Mouse (Mus musculus): Measurements from ENCODE around the gene Pidd1.

Pidd1 gene

DNA sequence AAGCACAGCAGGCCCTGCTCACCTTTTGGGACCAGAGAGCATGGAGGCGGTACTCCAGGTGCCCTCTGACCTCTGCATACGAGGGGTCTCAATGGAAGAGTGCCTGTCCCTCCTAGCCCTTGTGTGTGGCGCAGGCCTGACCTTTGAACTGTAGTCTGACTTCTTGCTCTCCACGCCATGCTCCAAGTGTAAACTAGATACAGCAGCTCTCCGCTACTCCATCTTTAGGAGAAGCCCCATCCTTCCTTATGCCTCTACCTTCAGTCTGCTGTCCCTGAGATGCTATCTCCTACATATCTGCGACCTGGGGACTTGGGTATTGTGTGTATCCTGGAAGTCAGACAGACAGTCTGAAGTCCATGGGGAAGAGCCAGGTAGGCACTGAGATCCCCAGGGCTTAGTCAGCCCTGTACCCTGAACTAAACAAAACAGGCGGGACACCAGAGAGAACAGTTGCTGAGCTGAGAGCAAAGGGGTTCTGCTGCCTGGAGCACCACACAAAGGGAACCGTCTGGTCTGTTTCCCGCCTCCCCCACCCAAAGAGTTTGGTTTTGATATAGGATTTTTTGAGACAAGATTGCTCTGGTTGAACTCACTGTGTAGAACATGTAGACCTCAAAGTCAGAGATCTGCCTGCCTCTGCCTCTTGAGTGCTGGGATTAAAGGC lies 7.8 kb downstream of the Pidd1 start:
- DNase-seq (ENCODE audit: low spot score) = no peak

DNA sequence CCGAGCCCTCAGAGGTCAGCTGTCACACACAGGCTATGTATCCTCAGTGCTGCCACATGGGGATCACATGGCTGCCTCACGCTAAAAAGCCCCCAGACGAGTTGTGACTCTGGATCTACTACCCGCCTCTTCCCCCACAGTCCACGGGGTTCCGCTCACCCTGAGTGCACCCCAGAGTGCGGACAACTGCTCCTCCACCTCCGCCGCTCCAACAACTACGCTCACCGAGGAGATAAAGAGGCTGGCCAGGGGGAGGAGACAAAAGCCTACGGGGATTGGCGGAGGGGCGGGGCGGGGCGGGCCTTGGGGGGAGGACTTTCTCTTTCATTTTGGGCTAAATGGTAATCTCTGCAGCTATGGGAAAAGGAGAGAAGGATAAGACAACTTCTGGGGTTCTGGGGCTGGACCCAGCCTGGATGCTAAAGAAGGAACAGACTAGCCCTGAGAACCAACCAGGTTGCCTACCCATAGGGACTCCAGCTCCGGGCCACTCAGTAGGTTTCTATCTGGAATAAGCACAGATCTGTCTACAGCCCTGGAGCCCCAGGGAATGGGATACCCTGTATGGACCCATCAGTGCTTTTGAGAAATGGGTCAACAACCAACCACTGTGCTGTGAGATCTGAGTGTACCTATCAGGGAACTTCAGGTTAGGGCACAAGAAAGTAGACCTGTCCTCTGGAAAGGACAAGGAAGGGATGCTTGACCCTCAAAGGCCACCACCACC lies 8.5 kb downstream of the Pidd1 start:
- no peak for DNase-seq (ENCODE audit: low spot score)

DNA sequence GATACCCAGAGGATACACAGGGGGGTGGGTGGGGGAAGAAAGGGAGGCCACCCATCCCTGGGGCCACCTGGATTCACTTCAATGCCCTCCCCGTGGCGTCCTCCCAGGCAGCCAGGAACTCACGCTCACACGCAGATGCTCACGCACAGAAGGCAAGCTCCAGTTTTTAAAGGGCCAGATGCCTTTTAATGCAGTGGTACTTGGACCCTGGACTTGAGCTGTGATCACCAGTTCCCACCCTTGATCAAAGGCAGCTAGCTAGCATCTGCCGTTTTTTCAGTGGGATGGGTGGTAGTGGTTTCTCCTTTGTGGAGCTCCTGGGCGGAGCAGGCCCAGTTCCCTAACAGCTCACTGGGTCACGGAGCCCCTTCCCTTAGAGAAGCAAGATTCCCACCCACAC lies 9.4 kb downstream of the Pidd1 start:
- DNase-seq (ENCODE audit: low spot score) = no peak

DNA sequence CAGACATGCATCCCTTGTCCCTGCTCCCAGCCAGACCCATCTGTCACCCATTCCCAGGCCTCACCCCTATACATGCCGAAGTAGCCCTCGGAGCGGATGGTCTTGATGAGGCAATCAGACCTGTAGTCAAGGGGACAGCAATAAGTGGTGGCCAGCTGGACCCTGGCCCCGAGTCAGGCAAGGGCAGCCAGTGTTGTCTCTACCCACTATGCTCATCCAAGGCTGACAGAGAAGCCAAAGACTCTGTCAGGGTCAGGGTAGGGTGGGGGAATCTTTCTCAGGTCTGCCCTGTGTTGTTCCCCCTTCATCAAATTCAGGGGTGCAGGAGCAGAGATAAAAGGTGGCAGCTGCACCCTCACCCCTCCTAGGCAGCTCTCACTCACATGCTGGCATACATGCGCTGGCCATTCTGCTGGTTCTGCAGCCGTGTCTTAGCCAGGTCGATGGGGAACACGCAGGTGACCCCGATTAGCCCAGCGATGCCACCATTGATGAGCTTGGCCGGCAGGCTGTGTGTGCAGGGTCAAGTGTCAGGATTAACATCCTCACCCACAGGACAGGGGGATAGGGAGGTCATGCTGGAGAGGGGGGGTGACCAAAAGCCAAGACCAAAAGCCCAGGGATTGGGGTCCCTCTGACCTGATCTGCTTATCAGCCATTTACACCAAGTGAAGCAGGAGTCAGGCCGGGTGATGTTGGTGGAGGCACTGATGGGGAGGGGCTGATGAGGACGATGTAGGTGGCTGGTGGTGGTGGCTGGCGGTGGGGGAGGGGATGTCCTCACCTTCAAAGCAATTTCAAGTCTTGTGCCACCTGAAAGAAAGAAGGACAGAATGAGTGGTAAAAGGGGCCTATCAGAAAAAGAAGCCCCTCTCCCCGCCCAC lies 10.1 kb downstream of the Pidd1 start:
- DNase-seq (ENCODE audit: low spot score) = no peak

DNA sequence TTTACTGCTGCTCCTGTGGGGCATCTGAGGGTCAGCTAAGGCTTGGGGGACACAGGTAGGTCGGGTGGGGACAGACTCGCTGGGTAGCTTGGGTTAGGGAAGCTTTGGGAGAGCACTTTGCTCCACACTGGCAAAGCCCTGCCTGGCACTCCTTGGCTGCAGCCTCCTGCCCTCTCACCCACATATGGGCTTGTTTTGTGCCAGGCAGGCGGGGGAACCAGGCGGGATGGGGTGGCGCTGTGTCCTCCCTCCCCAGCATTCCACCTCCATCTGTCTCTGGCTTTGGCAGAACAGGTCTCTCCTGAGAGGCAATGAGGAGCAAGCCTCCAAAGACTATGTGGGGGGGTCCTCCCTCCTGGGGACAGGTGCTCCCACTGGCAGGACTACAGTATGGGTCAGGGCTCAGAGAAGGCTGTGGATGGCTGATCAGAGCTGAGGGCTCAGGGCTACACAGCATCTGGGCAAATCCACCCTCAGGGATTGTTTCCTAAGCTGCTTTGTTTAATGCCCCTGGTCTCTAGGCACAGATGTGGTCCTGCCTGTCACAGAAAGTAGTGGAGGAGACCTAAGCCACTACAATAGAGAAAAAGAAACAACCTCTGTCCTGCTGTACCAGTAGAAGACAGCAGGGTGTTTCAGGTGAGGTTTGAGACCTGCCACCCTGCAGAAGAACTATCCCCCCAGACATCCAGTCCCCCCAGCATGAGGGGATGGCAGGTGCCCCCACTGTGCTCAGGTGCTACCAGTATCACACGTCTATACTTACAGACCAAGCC lies 10.9 kb downstream of the Pidd1 start:
- DNase-seq (ENCODE audit: low spot score) = no peak

DNA sequence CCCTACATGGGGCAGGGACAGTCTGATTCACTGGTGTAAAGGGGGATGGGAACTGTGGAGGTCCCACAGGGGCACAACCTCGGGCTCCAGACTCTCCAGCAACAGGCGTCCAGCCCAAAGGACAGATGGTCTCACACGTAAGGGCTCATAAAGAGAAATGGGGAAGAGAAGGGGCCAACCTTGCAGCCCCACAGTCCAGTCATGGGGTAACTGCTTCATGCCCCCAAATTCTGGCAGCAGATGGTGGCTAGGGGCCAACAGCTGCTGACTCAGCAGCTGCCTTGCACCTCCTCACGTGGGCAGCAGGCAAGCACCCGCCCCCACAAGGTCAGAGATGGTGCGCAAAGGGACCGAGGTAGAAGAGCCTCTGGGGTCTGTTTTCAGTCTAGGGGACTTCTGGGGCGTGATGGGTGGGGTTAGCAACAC lies 11.6 kb downstream of the Pidd1 start:
- DNase-seq (ENCODE audit: low spot score) = no peak

DNA sequence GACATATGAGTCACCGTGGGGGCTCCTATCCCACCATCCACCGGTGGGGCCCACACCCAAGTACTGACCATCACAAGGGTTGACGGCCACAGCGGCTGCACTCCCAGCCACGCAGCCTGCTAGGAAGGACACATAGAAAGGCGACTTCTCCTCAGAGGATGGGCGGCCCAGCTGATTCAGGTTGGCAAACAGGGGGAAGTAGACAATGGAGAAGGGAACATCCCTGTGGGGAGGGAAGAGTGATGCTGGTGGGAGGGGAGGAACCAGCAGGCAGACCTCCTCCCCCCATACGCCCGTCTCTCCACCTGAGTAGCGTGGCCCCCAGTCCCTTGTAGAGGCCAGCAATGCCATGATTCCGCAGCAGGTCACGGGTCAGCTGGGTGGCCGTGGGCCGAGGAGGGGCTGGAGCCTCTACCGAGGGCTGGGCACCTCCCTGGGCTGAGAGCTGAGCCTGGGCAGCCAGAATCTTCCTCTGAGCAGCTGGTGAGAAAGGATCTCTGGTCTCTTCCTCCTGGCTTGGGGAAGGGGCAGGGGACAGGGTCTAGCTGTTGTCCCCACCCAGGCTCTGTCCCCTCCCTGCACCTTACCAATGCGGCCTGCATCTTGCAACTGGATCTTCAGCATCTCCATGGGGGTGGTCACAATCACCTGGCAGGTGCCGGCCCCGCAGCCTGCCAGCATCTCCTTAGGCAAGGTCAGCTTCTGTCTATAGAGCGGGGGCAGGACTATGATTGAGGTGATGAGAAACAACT lies 12.2 kb downstream of the Pidd1 start:
- DNase-seq (ENCODE audit: low spot score) = no peak

DNA sequence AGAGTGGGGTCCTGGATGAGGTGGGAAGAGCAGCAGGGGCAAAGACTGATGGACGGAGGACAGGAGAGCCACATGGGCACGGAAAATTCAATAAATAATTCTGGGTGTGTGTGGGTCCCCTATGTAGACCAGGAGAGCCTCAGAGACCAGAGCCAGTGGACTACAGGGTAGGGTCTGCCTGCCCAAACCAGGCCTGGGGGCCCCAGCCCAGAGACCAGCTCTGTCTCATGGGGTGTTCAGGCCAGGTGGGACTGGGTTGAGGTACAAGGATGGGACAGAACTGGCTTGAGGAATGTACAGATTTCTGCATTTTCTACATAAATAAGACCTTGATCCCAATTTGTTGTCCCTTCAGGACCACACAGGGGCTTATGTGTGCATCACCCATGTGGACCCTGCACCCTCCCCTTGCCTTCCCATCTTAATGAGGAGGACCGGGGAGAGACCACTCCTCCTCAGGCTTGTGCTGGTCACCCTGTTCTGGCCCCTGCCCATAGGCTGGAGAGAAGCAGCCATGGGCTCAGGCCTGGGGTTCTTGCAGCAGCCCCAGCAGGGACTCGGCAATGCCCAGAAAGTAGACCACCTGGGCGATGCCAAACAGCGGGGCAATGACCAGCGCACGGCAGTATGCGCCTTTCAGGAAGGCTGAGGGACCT lies 13.1 kb downstream of the Pidd1 start:
- DNase-seq (ENCODE audit: low spot score) = no peak

DNA sequence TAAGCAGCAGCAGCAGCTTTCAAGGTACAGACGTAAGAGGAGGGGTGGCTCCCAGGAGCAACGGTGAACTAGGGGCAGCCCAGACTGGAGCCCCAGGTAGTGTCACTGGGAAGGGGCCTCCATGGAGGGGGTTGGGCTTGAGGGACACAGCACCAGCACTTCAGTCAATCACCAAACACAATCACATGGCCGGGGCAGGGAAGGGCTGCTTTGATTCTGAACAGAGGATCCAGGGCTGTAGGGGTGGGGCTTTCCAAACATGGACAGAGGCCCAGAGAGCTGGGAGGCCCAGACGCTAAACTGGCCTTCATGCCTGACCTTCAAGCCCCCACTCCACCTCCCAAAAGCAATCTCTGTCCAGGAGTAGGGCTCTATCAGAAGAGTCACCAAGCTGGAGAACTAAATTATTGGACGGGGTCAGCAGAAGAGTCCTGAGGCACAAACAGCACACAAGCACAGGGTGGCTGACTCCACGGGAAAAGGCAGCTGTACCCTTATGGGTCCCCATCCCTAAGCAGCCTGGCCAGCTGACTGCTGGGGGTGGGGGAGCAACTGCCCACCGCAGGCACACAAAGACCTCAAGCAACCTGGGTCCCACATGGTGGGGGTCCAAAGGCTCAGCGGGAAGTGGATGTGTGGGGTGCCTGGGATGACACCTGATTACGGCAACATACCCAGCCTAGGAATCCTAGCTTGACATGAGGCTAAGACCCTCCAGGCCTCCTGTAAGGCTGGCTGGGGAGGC lies 13.8 kb downstream of the Pidd1 start:
- DNase-seq (ENCODE audit: low spot score) = no peak

DNA sequence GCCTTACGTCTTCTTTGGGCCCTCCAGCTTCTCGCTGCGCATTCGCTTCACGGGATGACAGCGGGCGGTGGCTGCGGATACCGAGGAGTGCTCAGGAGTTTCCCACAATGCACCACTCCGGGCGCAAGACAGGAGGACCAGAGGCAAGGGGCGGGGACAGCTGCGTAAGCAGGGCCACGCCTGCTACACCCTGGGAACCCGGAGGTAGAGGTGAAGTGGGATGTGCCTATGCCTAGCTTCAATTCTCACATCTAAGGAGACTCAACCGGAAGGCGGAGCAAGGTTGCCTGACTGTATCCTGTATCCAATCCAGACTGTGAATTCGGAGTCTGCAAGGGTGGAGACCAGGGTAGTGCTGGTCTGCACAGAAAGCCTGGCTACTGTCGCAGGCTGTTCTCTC lies 14.5 kb downstream of the Pidd1 start, which contains the start of gene Cend1:
TSS of gene Cend1 (minus strand) at position 182 of the 400 bp plus-strand sequence.
- DNase-seq (ENCODE audit: low spot score) = no peak

DNA sequence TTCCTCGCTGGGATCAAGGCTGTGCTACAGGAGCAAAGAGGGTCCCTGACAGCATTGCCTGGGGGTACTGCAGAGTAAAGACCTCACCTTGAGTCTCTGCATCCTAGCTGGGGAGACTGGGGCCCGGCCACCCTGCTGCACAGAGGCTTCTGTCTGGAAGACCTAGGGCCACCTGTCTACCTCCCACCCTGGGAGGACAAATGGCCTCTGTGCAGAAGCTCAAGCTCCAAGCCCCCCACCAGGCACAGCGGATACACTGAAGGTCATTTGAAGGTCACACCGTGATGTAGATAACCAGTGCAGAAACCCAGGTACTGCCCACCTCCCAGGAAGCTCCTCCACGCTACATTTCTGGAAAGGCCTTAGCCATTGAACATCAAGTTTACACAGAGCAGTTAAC lies 15.1 kb downstream of the Pidd1 start:
- DNase-seq (ENCODE audit: low spot score) = no peak

DNA sequence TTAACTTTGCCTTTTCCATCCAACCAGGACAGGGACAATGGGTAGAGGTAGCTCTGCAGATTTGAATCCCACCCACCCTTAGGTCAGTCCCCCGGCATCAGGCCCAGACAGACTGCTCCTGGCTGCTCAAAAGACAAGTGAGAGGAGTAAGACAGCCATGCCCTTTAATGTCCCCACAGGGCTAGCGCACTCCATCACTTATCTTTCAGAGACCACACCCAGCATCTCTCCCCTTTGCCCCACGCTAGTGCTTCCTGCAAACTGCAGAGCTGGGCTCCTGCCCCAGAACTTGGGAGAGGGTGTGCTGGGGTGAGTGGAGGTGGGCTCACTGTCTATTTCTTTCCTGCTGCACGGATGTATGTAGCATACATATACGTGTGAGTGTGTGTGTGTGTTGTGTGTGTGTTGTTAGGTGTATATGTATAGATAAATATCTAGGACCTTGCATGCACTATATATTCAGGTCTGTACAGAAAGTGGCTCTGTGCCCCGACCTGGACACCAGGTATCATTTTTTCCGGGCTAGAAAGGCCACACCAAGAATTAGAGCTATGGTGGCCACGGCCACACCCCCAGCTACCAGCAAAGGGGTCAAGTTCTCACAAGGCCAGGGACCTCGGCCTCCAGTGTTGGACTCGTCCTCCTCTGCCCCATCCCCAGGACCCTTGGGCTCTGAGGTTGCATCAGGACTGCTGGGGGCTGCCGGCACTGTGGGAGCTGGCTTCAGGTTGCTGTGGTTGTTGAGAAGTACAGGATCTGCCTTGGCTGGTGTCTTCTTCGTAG lies 16.7 kb downstream of the Pidd1 start:
- no peak for DNase-seq (ENCODE audit: low spot score)

DNA sequence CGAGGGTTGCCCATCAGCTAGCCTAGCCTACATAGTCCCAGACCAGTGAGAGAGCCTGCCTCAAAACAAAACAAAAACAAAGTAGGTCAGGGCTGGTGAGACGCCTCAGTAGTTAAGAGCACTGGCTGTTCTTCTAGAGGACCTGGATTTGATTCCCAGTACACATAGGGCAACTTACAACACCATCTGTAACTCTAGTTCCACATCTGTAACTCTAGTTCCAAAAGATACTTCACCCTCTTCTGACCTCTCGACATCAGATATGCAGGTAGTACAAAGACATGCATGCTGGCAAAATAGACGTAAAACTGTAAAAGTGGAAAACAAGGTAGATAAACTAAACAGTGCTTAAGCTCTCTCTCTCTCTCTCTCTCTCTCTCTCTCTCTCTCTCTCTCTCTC lies 20.0 kb downstream of the Pidd1 start:
- no peak for DNase-seq (ENCODE audit: low spot score)

DNA sequence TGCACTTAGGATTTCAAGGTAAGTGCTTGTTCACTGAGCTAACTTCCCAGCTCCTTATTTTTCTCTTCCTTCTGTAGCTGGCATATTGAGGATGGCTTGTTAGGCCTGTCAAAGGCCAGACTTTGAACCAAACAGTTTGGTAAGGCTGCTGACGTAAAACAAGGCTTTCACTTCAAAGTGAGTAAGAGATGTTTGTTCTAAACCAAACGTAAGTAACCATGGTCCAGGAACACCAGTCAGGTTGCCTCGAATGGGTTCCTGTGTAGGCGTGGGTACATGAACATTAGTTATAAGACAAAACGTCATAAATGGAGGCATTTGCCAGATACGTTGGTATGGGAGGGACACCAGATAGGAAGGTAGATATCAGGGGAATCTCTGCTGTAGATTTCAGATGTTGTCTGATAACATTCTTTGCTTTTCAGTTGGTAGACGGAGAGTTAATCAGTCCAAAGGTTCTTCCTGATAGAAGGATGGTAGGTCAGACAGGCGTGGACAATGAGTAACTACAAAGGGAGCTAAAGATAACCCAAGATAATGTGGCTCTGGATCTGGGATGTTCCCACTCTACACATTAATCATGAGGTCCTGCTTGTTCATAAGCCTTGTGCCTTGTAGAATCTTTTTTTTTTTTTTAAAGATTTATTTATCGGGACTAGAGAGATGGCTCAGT lies 23.7 kb downstream of the Pidd1 start:
- DNase-seq (ENCODE audit: low spot score) = no peak

DNA sequence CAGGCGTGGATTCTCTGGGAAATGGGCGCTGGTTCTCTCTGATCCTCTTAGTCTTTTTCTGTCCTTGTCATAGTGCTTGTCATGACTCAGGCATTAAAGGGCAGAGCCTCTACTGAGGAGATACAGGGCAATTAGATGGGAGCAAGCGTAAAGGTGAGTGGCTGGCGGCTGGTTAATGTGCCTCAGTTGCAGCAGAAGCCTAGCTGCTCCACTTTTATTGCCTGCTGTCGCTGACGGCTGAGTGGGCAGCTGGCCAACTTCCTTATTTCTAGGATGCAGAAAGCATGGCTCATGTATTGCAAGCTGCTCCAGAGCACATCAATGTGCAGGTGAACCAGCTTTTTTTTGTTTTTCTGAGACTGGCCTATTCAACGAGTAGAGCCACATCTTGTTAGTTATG lies 24.9 kb downstream of the Pidd1 start:
- no peak for DNase-seq (ENCODE audit: low spot score)

DNA sequence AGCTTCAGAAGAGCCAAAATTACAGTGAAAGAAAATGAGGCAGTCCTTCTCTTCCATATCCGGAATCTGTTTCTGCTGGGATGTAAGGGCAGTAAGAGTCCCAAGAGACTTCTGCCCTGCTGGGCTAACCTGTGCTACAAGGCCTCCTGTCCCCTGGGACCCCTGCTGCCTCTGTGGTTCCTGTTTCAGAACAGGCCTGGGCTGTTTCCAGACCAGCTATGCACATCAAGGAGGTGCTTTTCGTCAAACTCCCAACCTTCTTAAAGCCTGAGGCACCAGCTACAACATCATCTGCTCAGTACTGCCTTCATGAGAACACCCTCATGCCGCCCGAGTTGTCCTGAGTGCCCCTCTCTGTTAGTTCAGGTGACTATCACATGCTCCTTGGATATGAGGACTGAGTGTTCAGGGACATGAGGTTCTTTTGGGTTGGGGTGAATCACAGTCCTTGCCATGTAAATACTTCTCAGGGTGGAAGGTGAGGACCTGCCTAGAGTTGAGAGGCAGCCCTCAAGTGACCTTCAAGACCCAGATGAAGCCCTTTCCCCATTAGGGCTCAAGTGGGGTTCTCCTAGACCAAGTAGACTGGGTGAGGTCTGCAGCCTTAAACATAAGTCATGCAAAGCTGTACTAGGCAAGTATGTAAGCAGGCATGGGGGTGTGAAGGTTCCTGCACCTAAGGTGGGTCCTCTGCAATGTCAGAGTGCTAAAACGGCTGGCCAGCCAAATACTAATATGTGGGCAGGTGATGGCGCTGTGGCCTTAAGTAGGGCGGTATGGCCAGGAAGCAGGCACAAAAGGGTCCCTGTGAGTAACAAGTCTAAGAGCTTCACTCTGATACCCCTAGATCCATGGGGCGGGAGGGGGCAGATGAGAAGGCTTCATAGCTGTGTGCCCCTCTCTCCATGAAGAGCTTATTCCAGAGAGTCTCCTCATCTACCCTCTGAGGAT lies 25.8 kb downstream of the Pidd1 start:
- DNase-seq (ENCODE audit: low spot score) = no peak

DNA sequence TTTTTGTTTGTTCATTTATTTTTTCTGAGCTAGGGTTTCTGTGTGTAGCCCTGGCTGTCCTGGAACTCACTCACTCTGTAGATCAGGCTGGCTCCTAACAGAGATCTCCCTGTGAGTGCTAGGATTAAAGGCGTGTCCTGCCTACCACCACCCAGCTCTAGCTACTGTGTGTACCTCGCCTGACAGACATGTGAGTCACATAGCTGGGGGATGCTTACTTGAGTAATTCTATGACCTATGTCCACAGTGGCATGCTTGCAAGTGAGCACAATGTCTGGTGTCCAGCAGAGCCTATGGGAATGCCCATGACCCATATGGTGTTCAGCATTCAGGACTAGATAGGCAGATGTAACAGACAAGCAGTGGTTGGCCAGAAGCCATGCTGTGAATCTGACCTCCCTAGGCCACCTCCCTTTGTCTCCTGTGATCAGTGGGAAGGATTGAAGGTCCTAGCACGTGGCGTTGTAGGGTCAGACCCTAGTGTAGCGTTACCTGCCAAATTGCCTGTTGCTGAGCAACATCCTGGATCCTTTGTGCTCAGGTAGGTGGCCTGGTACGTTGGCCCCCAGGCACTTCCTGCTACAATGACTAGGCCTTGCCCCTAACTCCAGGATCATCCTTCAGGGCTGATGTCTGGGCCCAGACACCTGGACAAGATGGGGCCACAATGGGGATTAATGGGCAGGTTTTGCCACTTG lies 27.5 kb downstream of the Pidd1 start:
- no peak for DNase-seq (ENCODE audit: low spot score)
